Mouse (Mus musculus) MEL (cell line): Measurements from ENCODE around the gene Ube4a. TPM values are rescaled to one million over a fixed set of nuclear protein-coding genes. Genes with fewer than 3 reads are reported as not detected.

Experiments
- DNase-seq: peaks from one replicate; pipeline ENCODE4 v3.0.0; 2011; ENCODE audit warnings: low read depth, low spot score
- H3K27ac ChIP-seq: 2 replicates; pipeline ENCODE4 v1.5.1; 2012; ENCODE audit warnings: low read depth, mild to moderate bottlenecking, control low read depth, low read length, moderate library complexity; ENCODE audit not compliant: control insufficient read depth
- H3K27me3 ChIP-seq, 2 experiments: fragments of 150-350 bp in 1 of 2; sonication (generic) in 1 of 2; 2 replicates each; pipeline ENCODE4 v1.6.1; 2012; ENCODE audit warnings: low read length in 2 of 2, mild to moderate bottlenecking in 2 of 2, improper control_type of control experiment in 1 of 2, moderate library complexity in 1 of 2; ENCODE audit not compliant: insufficient read depth in 2 of 2, control insufficient read depth in 1 of 2
- H3K36me3 ChIP-seq, 2 experiments: 2 replicates each; pipeline ENCODE4 v1.6.1; 2012 to 2014; ENCODE audit warnings: low read length in 2 of 2, improper control_type of control experiment in 1 of 2, inconsistent platforms in 1 of 2, mild to moderate bottlenecking in 1 of 2; ENCODE audit not compliant: insufficient read depth in 2 of 2, control insufficient read depth in 1 of 2
- H3K4me1 ChIP-seq, 2 experiments: fragments of 150-350 bp in 1 of 2; sonication (generic) in 1 of 2; 2 replicates each; pipeline ENCODE4 v1.6.1; 2012; ENCODE audit warnings: low read length in 2 of 2, improper control_type of control experiment in 1 of 2, mild to moderate bottlenecking in 1 of 2; ENCODE audit not compliant: insufficient read depth in 2 of 2, control insufficient read depth in 1 of 2
- H3K4me3 ChIP-seq, 2 experiments: fragments of 150-350 bp in 1 of 2; sonication (generic) in 1 of 2; 2 replicates each; pipeline ENCODE4 v1.5.1; 2012; ENCODE audit warnings: low read depth in 2 of 2, low read length in 2 of 2, mild to moderate bottlenecking in 2 of 2, moderate library complexity in 2 of 2, control low read depth in 1 of 2, improper control_type of control experiment in 1 of 2; ENCODE audit not compliant: control insufficient read depth in 1 of 2, insufficient read depth in 1 of 2
- H3K79me2 ChIP-seq: 2 replicates; pipeline ENCODE4 v1.6.1; 2012; ENCODE audit warnings: mild to moderate bottlenecking, low read length, moderate library complexity; ENCODE audit not compliant: control insufficient read depth, poor library complexity, insufficient read depth
- H3K9ac ChIP-seq: 2 replicates; pipeline ENCODE4 v1.6.1; 2012; ENCODE audit warnings: low read depth, mild to moderate bottlenecking, control low read depth, low read length, moderate library complexity; ENCODE audit not compliant: control insufficient read depth, poor library complexity, severe bottlenecking
- H3K9me3 ChIP-seq: fragments of 150-350 bp; sonication (generic); replicated peaks from 2 replicates; pipeline ENCODE4 v1.6.1; 2012; ENCODE audit warnings: mild to moderate bottlenecking, low read length, improper control_type of control experiment, moderate library complexity; ENCODE audit not compliant: insufficient read depth
- BHLHE40 ChIP-seq: IDR thresholded peaks from 2 replicates; pipeline ENCODE4 v1.6.1; 2012; ENCODE audit warnings: low read depth, mild to moderate bottlenecking, inconsistent platforms, low read length, improper control_type of control experiment, borderline replicate concordance
- CHD1 ChIP-seq: IDR thresholded peaks from 2 replicates; pipeline ENCODE4 v1.6.1; 2012; ENCODE audit warnings: low read depth, mild to moderate bottlenecking, inconsistent platforms, low read length, improper control_type of control experiment
- CHD2 ChIP-seq: IDR thresholded peaks from 2 replicates; pipeline ENCODE4 v1.6.1; 2011; ENCODE audit warnings: low read length, improper control_type of control experiment
- CTCF ChIP-seq, 3 experiments: IDR thresholded peaks in 2 of 3; conservative IDR thresholded peaks in 1 of 3; 2 replicates each; pipeline ENCODE4 v1.5.1; 2011 to 2012; ENCODE audit warnings: low read length in 3 of 3, low read depth in 2 of 3, mild to moderate bottlenecking in 2 of 3, improper control_type of control experiment in 1 of 3, inconsistent platforms in 1 of 3, mixed read lengths in 1 of 3, moderate library complexity in 1 of 3; ENCODE audit not compliant: control insufficient read depth in 1 of 3, insufficient read depth in 1 of 3, poor library complexity in 1 of 3, severe bottlenecking in 1 of 3
- E2F4 ChIP-seq: IDR thresholded peaks from 2 replicates; pipeline ENCODE4 v1.6.1; 2011; ENCODE audit warnings: low read depth, low read length, improper control_type of control experiment, borderline replicate concordance
- ELF1 ChIP-seq: IDR thresholded peaks from 2 replicates; pipeline ENCODE4 v1.6.1; 2014; ENCODE audit warnings: low read depth, mild to moderate bottlenecking, inconsistent platforms, low read length, improper control_type of control experiment, moderate library complexity
- EP300 ChIP-seq, 2 experiments: IDR thresholded peaks; 2 replicates each; pipeline ENCODE4 v1.6.1; 2011; ENCODE audit warnings: improper control_type of control experiment in 2 of 2, low read length in 2 of 2, low read depth in 1 of 2, mild to moderate bottlenecking in 1 of 2
- ETS1 ChIP-seq: IDR thresholded peaks from 2 replicates; pipeline ENCODE4 v1.6.1; 2012; ENCODE audit warnings: low read depth, mild to moderate bottlenecking, inconsistent platforms, low read length, improper control_type of control experiment, moderate library complexity
- GABPA ChIP-seq: IDR thresholded peaks from 2 replicates; pipeline ENCODE4 v1.6.1; 2012; ENCODE audit warnings: low read depth, mild to moderate bottlenecking, inconsistent platforms, low read length, improper control_type of control experiment, moderate library complexity
- GATA1 ChIP-seq: IDR thresholded peaks from 2 replicates; pipeline ENCODE4 v1.6.1; 2011; ENCODE audit warnings: low read depth, low read length, improper control_type of control experiment
- HCFC1 ChIP-seq: IDR thresholded peaks from 2 replicates; pipeline ENCODE4 v1.6.1; 2012; ENCODE audit warnings: low read depth, mild to moderate bottlenecking, inconsistent platforms, low read length, improper control_type of control experiment, moderate library complexity
- JUND ChIP-seq: IDR thresholded peaks from 2 replicates; pipeline ENCODE4 v1.6.1; 2011; ENCODE audit warnings: low read depth, mild to moderate bottlenecking, improper control_type of control experiment, low read length
- KAT2A ChIP-seq: conservative IDR thresholded peaks from 2 replicates; pipeline ENCODE4 v1.6.1; 2012; ENCODE audit warnings: low read depth, low read length, improper control_type of control experiment, inconsistent platforms
- MAFK ChIP-seq: IDR thresholded peaks from 2 replicates; pipeline ENCODE4 v1.6.1; 2011; ENCODE audit warnings: low read depth, mild to moderate bottlenecking, low read length, improper control_type of control experiment, borderline replicate concordance
- MAX ChIP-seq: IDR thresholded peaks from 2 replicates; pipeline ENCODE4 v1.6.1; 2011; ENCODE audit warnings: low read length, improper control_type of control experiment
- MAZ ChIP-seq: IDR thresholded peaks from 2 replicates; pipeline ENCODE4 v1.6.1; 2012; ENCODE audit warnings: low read depth, mild to moderate bottlenecking, inconsistent platforms, low read length, improper control_type of control experiment
- MEF2A ChIP-seq: IDR thresholded peaks from 2 replicates; pipeline ENCODE4 v1.6.1; 2014; ENCODE audit warnings: low read depth, mild to moderate bottlenecking, inconsistent platforms, low read length, improper control_type of control experiment; ENCODE audit not compliant: poor library complexity, insufficient replicate concordance, severe bottlenecking; ENCODE audit errors: extremely low read depth
- MXI1 ChIP-seq: IDR thresholded peaks from 2 replicates; pipeline ENCODE4 v1.6.1; 2011; ENCODE audit warnings: mild to moderate bottlenecking, low read depth, low read length, improper control_type of control experiment
- MYB ChIP-seq: IDR thresholded peaks from 2 replicates; pipeline ENCODE4 v1.6.1; 2011; ENCODE audit warnings: mild to moderate bottlenecking, low read depth, low read length, improper control_type of control experiment
- MYC ChIP-seq: IDR thresholded peaks from 2 replicates; pipeline ENCODE4 v1.6.1; 2011; ENCODE audit warnings: low read depth, mild to moderate bottlenecking, low read length, improper control_type of control experiment, moderate library complexity
- NELFE ChIP-seq: IDR thresholded peaks from 2 replicates; pipeline ENCODE4 v1.6.1; 2011; ENCODE audit warnings: low read depth, low read length, improper control_type of control experiment
- NRF1 ChIP-seq: IDR thresholded peaks from 2 replicates; pipeline ENCODE4 v1.6.1; 2014; ENCODE audit warnings: low read depth, mild to moderate bottlenecking, inconsistent platforms, low read length, improper control_type of control experiment, moderate library complexity; ENCODE audit not compliant: poor library complexity, insufficient read depth, severe bottlenecking
- POLR2A ChIP-seq, 2 experiments: IDR thresholded peaks; 2 replicates each; pipeline ENCODE4 v1.6.1; 2011 to 2012; ENCODE audit warnings: low read length in 2 of 2, mild to moderate bottlenecking in 2 of 2, control low read depth in 1 of 2, improper control_type of control experiment in 1 of 2, low read depth in 1 of 2, moderate library complexity in 1 of 2; ENCODE audit not compliant: control insufficient read depth in 1 of 2, insufficient read depth in 1 of 2, poor library complexity in 1 of 2
- POLR2AphosphoS2 ChIP-seq: IDR thresholded peaks from 2 replicates; pipeline ENCODE4 v1.6.1; 2011; ENCODE audit warnings: low read length, improper control_type of control experiment
- POLR2AphosphoS5 ChIP-seq: IDR thresholded peaks from 2 replicates; pipeline ENCODE4 v1.6.1; 2012; ENCODE audit warnings: low read depth, borderline replicate concordance, mild to moderate bottlenecking, inconsistent platforms, low read length, moderate library complexity, mixed read lengths
- RAD21 ChIP-seq: IDR thresholded peaks from 2 replicates; pipeline ENCODE4 v1.6.1; 2011; ENCODE audit warnings: mild to moderate bottlenecking, low read depth, low read length, improper control_type of control experiment
- RCOR1 ChIP-seq: IDR thresholded peaks from 2 replicates; pipeline ENCODE4 v1.6.1; 2012; ENCODE audit warnings: low read depth, mild to moderate bottlenecking, inconsistent platforms, low read length, improper control_type of control experiment
- SIN3A ChIP-seq: IDR thresholded peaks from 2 replicates; pipeline ENCODE4 v1.6.1; 2012; ENCODE audit warnings: low read length, improper control_type of control experiment, inconsistent platforms
- SMC3 ChIP-seq: IDR thresholded peaks from 2 replicates; pipeline ENCODE4 v1.6.1; 2011; ENCODE audit warnings: low read depth, low read length, improper control_type of control experiment
- TAL1 ChIP-seq: IDR thresholded peaks from 2 replicates; pipeline ENCODE4 v1.6.1; 2012; ENCODE audit warnings: mild to moderate bottlenecking, inconsistent platforms, low read length, moderate library complexity, mixed read lengths
- TBP ChIP-seq: IDR thresholded peaks from 2 replicates; pipeline ENCODE4 v1.8.0; 2011; ENCODE audit warnings: low read depth, low read length, improper control_type of control experiment
- TCF12 ChIP-seq: IDR thresholded peaks from 2 replicates; pipeline ENCODE4 v1.6.1; 2014; ENCODE audit warnings: low read depth, mild to moderate bottlenecking, inconsistent platforms, low read length, improper control_type of control experiment, moderate library complexity
- UBTF ChIP-seq: IDR thresholded peaks from 2 replicates; pipeline ENCODE4 v1.6.1; 2012; ENCODE audit warnings: low read depth, mild to moderate bottlenecking, inconsistent platforms, low read length, improper control_type of control experiment, moderate library complexity, borderline replicate concordance; ENCODE audit not compliant: insufficient read depth
- USF1 ChIP-seq: IDR thresholded peaks from 2 replicates; pipeline ENCODE4 v1.6.1; 2014; ENCODE audit warnings: low read depth, mild to moderate bottlenecking, inconsistent platforms, low read length, improper control_type of control experiment, moderate library complexity
- USF2 ChIP-seq, 2 experiments: IDR thresholded peaks; 2 replicates each; pipeline ENCODE4 v1.6.1; 2011 to 2012; ENCODE audit warnings: improper control_type of control experiment in 2 of 2, low read length in 2 of 2, borderline replicate concordance in 1 of 2, inconsistent platforms in 1 of 2, low read depth in 1 of 2, mild to moderate bottlenecking in 1 of 2; ENCODE audit not compliant: insufficient read depth in 1 of 2
- ZC3H11A ChIP-seq: IDR thresholded peaks from 2 replicates; pipeline ENCODE4 v1.6.1; 2012; ENCODE audit warnings: low read depth, mild to moderate bottlenecking, inconsistent platforms, low read length, improper control_type of control experiment
- ZKSCAN1 ChIP-seq: IDR thresholded peaks from 2 replicates; pipeline ENCODE4 v1.6.1; 2012; ENCODE audit warnings: low read depth, mild to moderate bottlenecking, inconsistent platforms, low read length, improper control_type of control experiment, moderate library complexity
- ZNF384 ChIP-seq: IDR thresholded peaks from 2 replicates; pipeline ENCODE4 v1.6.1; 2012; ENCODE audit warnings: low read depth, mild to moderate bottlenecking, inconsistent platforms, low read length, improper control_type of control experiment
- polyA plus RNA-seq, 2 experiments: library from polyadenylated mRNA; stranded (reverse) in 1 of 2; unstranded in 1 of 2; fragments of >175 nt in 1 of 2; fragments of >200 nt in 1 of 2; gene quantifications; 2 replicates each; pipeline versions ENCODE4 v1.2.1 to v1.2.4; 2012; ENCODE audit warnings: low replicate concordance in 2 of 2, low read depth in 1 of 2; ENCODE audit not compliant: insufficient read length in 2 of 2, insufficient read depth in 1 of 2, missing spikeins in 1 of 2
- total RNA-seq: library from RNA; depleted of rRNA; stranded (reverse); fragments of 300-350 nt; gene quantifications from 2 replicates; pipeline ENCODE4 v1.2.3, GENCODE M21; 2012

The Ube4a gene
- total and polyA plus RNA-seq, 3 experiments: 24.2 to 37.9 (median 32.8) TPM

DNA sequence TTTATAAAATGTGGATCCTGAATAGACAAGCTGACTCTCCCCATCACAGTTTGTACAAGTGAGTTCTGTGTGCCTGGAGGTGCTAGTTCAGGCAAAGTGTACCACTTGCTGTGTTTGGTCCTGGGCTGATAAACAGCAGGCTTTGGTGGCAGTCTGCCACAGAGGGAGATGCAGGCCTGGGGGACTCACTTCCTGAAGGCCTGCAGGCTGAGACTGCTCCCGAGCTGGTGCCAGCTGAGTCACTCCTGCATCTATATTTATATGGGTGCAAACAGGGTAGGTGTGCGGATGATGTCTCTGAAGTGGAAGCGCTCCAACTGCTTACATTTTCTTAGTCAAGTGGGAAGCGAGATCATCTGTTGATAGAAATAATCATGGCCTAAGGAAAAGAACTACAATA, 59.8 kb downstream of the Ube4a start:
- peak; percentile 84 for DNase-seq
- Histone ChIP-seq H3K27ac (peak overlapping the region; percentile 60), H3K4me1 (peaks cover 9 to 20% of the 10 kb centered on the region in 2 experiments), H3K79me2 (no peaks in the 10 kb centered on the region), H3K9me3 (no peaks in the 10 kb centered on the region), H3K36me3 (peaks cover 0 to 14% of the 10 kb centered on the region in 2 experiments; a peak in 2 of 4 replicates), H3K27me3 (no peaks in the 10 kb centered on the region), H3K4me3 (peak overlapping the region; percentile 27 to 65), H3K9ac (peak overlapping the region; percentile 29)
- TF ChIP-seq SMC3: no peak
- no peak for TF ChIP-seq BHLHE40
- no peak for TF ChIP-seq CTCF (IDR thresholded peaks at IDR 0.05 in 2 of 3, conservative IDR thresholded peaks at IDR 0.05 in 1 of 3; ENCODE audit: control insufficient read depth in 1 of 3, insufficient read depth in 1 of 3, low read depth in 2 of 3, low read length in 3 of 3, poor library complexity in 1 of 3, severe bottlenecking in 1 of 3)
- no peak for TF ChIP-seq HCFC1
- peak; percentile 45; the same call in 1 of the 2 replicates for TF ChIP-seq GATA1
- no peak for TF ChIP-seq E2F4
- no peak for TF ChIP-seq JUND
- TF ChIP-seq MYC: peak; percentile 57; the same call in 1 of the 2 replicates
- TF ChIP-seq MAFK: no peak
- TF ChIP-seq ZNF384: no peak
- no peak for TF ChIP-seq POLR2A (IDR thresholded peaks at IDR 0.05; ENCODE audit: control insufficient read depth in 1 of 2, insufficient read depth in 1 of 2, low read depth in 1 of 2, low read length in 2 of 2, poor library complexity in 1 of 2)
- TF ChIP-seq POLR2AphosphoS5: no peak
- TF ChIP-seq TCF12: peak; percentile 69
- no peak for TF ChIP-seq MYB
- no peak for TF ChIP-seq UBTF
- peak; percentile 48; the same call in 1 of the 2 replicates for TF ChIP-seq RCOR1
- TF ChIP-seq POLR2AphosphoS2: no peak
- peak; percentile 20; the same call in 1 of the 2 replicates for TF ChIP-seq MXI1
- TF ChIP-seq SIN3A: 0 out of 2 replicates have a peak, but pooled peaks have one; percentile 32
- TF ChIP-seq MAX: peak; percentile 55; the same call in 1 of the 2 replicates
- TF ChIP-seq MEF2A: no peak
- no peak for TF ChIP-seq MAZ
- no peak for TF ChIP-seq CHD2
- TF ChIP-seq TBP: no peak
- peak; percentile 78 for TF ChIP-seq TAL1
- TF ChIP-seq USF2 (IDR thresholded peaks at IDR 0.05; ENCODE audit: borderline replicate concordance in 1 of 2, insufficient read depth in 1 of 2, low read depth in 1 of 2, low read length in 2 of 2): no peak
- no peak for TF ChIP-seq RAD21
- peak; percentile 61 to 71; a peak in 3 of 4 replicates for TF ChIP-seq EP300 (IDR thresholded peaks at IDR 0.05; ENCODE audit: low read depth in 1 of 2, low read length in 2 of 2)
- no peak for TF ChIP-seq ZKSCAN1
- no peak for TF ChIP-seq GABPA
- TF ChIP-seq ELF1: peak; percentile 50
- no peak for TF ChIP-seq ZC3H11A
- no peak for TF ChIP-seq NRF1
- TF ChIP-seq USF1: no peak
- no peak for TF ChIP-seq NELFE
- TF ChIP-seq KAT2A: no peak
- no peak for TF ChIP-seq CHD1
- peak; percentile 84 for TF ChIP-seq ETS1
